Mouse (Mus musculus) embryo, embryonic 9.5 days (tissue): ENCODE data around the gene Ip6k2.

Experiments
- DNase-seq: peaks from one replicate; pipeline ENCODE4 v3.0.0-alpha.2; 2017; ENCODE audit errors: extremely low spot score

Ip6k2 gene

DNA sequence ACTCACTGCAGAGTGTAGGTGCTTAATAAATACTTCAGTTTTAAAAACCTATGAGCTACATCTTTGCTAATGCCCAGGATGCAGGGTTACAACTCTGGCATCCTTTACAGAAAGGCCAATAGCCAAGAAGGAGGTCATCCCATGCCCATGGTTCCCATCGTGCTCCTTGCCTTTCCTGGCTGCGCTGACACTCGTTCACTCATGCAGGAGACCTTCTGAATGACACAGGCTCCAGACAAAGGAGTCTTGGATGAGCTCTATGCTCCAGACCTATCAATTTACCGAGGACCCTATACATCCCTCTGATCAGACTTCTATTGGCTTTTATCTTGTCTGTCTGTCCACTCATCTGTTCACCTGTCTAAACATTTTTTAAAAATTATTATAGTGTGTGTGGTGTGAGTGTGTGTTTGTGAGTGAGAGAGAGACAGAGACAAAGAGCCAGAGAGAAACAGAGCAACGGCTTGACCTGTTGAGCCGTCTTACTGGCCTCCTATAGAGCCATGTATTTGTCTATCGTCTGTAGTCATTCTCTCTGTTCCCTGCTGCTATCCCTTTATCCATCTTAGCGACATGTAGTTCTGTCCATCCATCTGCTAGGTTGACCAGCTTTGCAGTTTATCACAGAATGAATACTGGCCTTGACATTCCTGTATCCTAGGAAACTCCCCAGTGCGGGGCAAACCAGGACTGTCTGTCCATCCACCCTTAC, 604 bp upstream of the Ip6k2 start:
- no peak for DNase-seq

DNA sequence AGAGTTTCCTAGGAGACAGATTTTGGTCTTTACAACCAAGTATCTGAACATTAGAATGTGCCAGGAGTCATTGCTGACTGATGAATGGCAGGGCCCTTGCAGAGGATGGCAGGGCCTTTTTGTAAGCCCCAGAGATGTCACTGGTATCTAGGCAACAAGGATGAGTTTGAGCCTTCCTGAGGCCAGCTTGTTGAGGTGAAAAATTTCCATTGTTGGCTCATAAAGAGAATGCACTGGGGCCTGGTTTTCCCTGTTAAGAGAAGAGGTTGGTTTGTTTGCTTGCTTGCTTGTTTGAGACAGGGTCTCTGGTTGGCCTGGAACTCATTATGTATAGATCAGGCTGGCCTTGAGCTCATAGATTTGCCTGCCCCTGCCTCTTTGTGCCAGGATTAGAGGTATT, 1.8 kb downstream of the Ip6k2 start:
- DNase-seq = peak; percentile 60

DNA sequence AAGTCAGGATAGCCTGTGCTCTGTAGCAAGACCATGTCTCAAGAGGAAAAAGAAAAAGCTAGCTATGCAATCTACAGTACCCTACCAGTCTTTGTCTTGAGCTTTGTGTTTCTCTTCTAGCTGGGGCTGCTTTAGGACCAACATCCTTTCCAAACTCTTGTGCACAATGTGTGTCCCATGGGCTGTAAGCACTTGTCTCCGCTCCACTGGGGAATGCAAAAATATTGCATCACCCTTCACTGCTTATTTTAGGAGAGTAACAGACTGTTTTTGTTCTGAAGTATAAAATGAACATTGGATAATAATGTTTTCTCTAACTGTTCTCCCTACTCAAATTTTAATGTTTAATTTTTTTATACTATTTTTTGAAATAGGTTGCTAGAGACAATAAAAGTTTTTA, 2.9 kb downstream of the Ip6k2 start:
- DNase-seq = no peak

DNA sequence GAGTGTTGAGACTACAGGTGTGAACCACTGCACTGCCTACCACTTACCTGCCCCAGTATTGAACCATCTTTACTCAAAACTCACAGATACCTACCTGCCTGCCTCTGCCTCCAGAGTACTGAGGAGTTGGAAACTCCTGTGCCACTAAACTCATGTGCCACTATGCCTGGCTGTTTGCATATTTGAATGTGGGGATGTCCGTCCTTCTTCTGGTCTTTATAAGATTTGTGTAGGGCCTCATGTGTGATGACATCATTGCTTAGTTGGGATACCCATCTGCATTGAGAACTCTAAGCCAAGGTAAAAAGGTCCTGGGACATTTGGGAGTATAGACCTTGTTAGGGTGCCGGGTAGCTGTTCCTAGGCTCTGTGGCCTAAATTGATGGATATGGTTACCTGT, 3.5 kb downstream of the Ip6k2 start:
- no peak for DNase-seq

- DNase-seq = no peak
These were observed 5.1 kb downstream of the Ip6k2 start for GRCm38 (mm10) chr9:108788713-108789112.

- DNase-seq = no peak
These were observed 8.7 kb downstream of the Ip6k2 start for GRCm38 (mm10) chr9:108792307-108792706.

GRCm38 (mm10) chr9:108792730-108793129, 9.1 kb downstream of the Ip6k2 start:
- DNase-seq = no peak

DNA sequence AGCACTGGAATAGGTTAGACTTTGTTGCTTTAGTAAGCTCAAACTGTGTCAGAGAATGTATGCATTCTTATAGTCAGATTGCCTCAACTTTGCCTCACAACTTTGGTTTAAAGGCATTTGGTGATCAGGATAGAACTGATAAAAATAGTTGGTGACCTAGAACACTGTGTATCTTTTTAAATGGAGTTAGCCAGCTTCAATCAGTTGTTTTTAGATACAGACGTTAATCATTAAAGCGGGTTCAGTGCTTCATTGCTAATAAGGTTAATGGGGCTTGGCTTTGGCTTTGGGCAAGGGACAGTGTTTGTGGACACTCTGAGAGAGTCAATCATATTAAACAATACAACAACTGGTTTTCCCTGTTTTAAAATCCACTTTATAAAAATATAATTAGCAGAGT, 11.7 kb downstream of the Ip6k2 start:
- DNase-seq = no peak

DNA sequence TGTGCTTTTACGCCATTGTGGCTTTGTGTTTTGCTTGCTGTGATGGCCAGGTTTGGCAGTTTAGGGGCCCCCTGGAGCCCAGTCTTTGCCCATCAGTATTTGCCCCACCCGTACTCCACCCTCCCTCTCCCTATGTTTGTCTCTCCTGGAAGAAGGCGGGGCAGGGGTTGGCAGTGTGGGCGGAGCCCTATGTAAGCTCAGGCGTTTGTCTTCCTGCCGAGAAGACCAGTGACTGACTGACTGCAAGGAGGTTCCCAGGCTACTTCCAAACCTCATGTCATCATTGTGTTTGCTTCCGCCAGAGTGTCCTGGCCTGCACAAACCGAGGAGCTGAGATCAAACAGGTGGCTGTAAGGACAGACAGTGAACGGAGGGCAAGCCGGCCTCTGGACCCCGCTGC, 12.2 kb downstream of the Ip6k2 start:
- no peak for DNase-seq

GRCm38 (mm10) chr9:108796351-108796981, 12.9 kb downstream of the Ip6k2 start:
- DNase-seq = no peak

DNA sequence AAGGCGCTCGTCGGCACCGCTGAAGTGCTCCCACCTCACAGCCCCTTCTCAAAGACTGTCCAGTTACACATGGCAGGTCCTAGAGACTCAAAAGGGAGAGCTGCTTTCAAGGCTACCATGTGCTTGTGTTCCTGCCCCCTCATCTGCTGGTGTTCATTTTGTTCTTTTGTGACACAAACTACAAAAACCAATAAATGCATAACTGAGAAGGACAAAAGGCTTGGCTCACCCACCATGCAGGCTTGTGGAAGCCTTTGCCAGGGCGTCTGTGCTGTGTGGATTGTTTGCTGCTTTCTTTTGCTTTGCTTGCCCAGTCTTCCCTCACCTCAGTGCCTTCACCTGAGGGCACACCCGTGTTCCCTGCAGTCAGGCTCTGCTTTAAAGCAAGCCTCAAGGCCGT, 13.9 kb downstream of the Ip6k2 start:
- no peak for DNase-seq

GRCm38 (mm10) chr9:108798508-108799075, 15.0 kb downstream of the Ip6k2 start:
- no peak for DNase-seq

GRCm38 (mm10) chr9:108799564-108799963, 16.0 kb downstream of the Ip6k2 start:
- DNase-seq = no peak

GRCm38 (mm10) chr9:108805768-108806167, 22.2 kb downstream of the Ip6k2 start:
- no peak for DNase-seq

DNA sequence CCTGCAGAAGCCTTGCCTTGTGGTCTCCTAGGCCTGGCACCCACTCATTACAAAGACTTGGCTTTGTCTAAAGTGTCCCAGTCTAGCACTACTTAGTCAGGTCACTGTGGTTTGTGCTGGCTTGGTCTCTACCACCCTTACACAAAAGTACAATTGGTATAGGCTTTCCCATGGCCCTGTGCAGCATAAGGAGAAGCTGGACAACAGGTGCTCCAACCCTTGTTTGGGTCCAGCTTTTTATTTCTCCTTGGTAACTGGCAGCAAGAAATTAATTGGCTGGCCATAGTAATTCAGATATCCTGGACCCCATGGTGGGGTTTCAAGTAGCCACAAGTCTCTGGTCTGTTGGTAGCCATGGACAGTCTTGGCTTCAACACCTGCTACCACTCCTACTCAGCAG, 22.8 kb downstream of the Ip6k2 start:
- DNase-seq = no peak

DNA sequence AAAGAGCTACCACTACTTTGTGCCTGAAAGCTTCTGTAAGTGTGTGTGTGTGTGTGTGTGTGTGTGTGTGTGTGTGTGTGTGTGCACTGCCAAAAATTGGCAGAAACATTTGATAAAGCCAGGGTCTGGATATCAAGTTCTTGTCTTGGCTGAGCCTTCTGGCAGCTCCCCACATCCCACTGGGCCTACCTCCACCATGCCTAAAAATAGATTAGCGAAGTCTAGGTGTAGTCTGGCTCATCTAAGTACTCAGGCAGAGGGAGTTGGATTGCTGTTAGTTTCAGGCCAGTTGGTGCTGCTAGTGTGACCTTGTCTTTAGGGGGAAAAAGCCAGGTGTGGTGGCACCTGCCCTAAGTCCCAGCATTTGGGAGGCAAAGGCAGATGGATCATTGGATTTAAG, 23.2 kb downstream of the Ip6k2 start:
- no peak for DNase-seq

DNA sequence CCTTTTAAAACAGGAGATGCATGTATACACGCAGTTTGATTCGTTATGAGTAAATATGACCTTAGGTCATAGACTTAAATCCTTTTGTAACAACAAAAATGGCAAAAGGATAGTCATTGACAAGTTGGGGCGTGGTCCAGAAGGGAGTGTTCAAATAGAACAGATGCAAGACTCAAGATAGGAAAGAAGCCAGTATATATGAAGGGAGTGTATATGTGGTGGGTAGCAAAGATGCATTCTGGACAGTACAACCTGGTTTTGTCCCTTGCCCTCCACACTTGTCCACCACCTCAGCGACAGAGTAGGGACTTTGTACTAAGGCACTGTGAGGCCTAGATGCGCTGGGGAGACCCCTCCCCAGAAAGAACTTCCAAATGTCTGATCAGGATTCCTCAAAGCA, 24.1 kb downstream of the Ip6k2 start:
- DNase-seq = no peak

GRCm38 (mm10) chr9:108808163-108808665, 24.6 kb downstream of the Ip6k2 start, which contains the start of gene Nckipsd:
TSS of gene Nckipsd (plus strand) at chr9:108808368.
- peak; percentile 94 for DNase-seq

- DNase-seq = no peak
These were observed 25.6 kb downstream of the Ip6k2 start for GRCm38 (mm10) chr9:108809188-108809587.

GRCm38 (mm10) chr9:108809723-108810122, 26.1 kb downstream of the Ip6k2 start:
- no peak for DNase-seq

DNA sequence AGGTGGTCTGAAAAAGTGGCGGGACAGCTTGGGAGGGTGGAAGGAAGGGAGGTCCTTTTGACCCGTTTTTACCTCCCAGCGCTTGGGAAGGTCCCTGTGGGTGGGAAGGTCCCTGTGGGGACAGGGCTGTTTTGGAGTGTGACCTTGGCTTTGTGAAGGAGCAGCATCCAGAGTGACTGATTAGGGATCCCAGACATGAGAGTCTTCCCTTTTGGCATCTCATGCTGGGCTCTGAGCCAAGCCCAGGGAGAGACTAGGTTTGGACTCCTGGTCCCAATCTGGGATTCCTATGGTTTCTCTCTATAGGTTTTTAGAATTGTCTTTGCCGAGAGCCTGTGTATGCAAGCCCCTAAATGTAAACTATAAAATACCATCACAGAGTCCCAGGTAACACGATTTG, 26.9 kb downstream of the Ip6k2 start:
- DNase-seq = no peak

GRCm38 (mm10) chr9:108815557-108815956, 32.0 kb downstream of the Ip6k2 start:
- DNase-seq = no peak

DNA sequence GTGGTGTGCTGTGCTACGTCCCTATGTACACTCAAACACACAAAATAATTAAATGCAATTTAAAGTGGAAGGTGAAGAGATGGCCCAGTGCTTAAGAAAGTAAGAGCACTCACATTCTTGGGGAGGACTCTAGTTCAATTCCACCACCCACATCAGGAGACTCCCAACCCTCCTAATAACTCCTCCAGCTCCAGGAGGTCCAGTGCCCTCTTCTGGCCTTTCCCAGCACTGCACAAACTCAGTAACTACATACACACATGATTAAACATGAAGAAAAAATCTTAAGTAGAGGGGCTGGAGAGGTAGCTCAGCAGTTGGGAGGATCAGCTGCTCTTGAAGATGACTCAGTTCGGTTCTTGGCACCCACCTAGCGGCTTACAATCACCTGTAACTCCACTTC, 35.9 kb downstream of the Ip6k2 start:
- no peak for DNase-seq
